Mouse (Mus musculus): ENCODE results near the gene Pih1d1.

- TF ChIP-seq TAL1 (IDR thresholded peaks at IDR 0.05; ENCODE audit: low read length), result no peak
- TF ChIP-seq GATA1 (IDR thresholded peaks at IDR 0.05; ENCODE audit: low read length), result no peak
Observed at GRCm38 (mm10) chr7:45190186-45190585, 36.1 kb downstream of the Pih1d1 start.
